Mouse (Mus musculus): Measurements from ENCODE around the gene Nemp1.
"Not testable (repeated sequence)": the region's sequence is repeated elsewhere in the genome, so short reads cannot be mapped to it uniquely, and the experiment has no call there.

The Nemp1 gene

DNA sequence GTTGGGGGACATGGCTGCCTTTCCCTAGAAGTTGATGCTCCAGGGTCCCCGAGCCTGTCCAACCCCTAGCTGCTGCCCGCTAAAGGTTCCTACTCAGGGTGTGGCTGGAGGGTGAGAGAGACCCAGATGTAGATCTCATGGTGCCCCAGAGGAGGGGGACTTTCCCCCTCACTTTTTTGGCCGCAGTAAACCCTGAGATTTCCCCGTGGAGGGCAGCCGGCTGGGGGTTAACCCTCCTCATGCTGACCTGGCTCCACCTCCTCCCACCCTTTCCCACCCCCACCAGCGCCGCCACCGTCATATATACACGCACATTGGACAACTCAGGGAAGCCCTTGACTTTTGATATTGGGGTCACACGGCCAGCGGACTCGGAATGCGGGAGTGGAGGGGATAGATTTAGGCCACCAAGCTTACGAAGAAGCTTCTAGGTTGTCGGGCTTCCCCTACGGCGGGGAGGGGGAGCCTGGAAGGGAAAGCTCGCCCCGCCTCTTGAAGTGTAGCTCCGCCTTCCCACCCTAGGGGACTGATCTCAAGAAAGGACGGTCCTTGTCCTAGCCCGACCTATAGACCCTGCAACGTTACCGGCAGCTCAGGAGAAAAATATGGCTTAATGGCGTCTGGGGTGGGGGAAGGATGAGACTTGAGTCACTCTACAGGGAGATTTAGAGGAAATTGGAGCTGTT lies 23.0 kb upstream of the Nemp1 start:
- DNase-seq (ENCODE audit: low read depth, low spot score): peak; percentile 49

DNA sequence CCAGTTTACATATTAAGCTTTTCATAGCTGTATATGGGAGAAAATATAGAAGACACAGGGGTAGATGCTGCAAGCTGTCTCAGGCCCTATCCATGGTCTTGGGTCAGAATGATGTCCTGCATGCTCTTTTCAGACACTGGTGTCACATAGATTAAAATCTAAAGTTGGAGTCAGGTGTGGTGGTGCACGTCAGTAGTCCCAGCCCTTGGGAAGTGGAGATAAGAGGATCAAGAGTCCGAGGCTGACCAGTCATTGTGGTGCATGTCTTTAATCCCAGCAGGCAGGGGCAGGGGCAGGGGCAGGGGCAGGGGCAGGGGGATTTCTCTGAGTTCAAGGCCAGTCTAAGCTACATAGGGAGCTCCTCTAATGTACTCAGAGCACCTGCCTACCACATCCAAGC lies 20.9 kb upstream of the Nemp1 start:
- DNase-seq (ENCODE audit: low read depth, low spot score): no peak

- no peak for DNase-seq (ENCODE audit: low read depth, low spot score)
Observed at GRCm38 (mm10) chr10:127652906-127653638, 13.6 kb upstream of the Nemp1 start.

GRCm38 (mm10) chr10:127654970-127655579 lies 11.6 kb upstream of the Nemp1 start:
- DNase-seq (ENCODE audit: low read depth, low spot score): no peak

DNA sequence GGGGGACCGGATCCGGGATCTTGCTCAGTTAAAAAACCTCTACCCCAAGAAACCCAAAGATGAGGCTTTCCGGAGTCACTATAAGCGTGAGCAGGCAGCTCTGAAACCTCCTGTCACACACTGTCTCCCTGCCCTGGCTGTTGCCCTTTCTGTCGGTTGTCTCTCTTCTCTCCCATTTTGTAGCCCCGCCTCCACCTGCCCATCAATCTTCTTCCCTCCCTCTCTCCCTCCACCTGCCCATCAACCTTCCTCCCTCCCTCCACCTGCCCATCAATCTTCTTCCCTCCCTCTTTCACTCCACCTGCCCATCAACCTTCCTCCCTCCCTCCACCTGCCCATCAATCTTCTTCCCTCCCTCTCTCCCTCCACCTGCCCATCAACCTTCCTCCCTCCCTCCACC lies 9.1 kb upstream of the Nemp1 start:
- DNase-seq (ENCODE audit: low read depth, low spot score): not testable (repeated sequence)

DNA sequence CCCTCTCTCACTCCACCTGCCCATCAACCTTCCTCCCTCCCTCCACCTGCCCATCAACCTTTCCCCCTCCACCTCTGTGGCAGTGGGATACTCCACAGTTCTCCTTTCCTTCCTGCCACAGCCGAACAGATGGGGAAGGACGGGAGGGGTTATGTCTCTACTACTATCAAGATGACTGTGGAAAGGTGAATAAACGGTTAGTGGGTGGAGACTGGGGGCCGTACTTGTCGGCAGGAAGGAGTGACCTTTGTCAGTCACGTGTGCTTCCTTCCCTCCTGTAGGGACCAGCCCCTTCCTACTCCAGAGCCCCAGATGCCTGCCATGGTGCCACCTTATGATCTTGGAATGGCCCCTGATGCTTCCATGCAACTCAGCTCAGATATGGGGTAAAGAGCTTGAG lies 8.6 kb upstream of the Nemp1 start:
- no peak for DNase-seq (ENCODE audit: low read depth, low spot score)

DNA sequence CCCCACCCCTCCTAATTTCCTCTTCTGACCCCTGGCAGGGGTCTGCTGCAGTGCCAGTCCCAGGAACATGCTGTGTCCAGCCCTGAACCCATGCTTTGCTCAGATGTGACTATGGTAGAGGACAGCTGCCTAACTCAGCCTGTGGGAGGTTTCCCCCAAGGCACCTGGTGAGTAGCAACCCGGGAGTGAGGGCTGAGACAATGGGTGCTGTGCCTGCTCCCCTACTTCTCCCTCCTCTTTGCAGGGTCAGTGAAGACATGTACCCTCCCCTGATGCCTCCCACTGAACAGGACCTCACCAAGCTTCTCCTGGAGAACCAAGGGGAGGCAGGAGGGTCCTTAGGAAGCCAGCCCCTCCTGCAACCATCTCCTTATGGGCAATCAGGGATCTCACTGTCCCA lies 7.2 kb upstream of the Nemp1 start:
- no peak for DNase-seq (ENCODE audit: low read depth, low spot score)

GRCm38 (mm10) chr10:127661291-127661914 lies 5.3 kb upstream of the Nemp1 start:
- no peak for DNase-seq (ENCODE audit: low read depth, low spot score)

DNA sequence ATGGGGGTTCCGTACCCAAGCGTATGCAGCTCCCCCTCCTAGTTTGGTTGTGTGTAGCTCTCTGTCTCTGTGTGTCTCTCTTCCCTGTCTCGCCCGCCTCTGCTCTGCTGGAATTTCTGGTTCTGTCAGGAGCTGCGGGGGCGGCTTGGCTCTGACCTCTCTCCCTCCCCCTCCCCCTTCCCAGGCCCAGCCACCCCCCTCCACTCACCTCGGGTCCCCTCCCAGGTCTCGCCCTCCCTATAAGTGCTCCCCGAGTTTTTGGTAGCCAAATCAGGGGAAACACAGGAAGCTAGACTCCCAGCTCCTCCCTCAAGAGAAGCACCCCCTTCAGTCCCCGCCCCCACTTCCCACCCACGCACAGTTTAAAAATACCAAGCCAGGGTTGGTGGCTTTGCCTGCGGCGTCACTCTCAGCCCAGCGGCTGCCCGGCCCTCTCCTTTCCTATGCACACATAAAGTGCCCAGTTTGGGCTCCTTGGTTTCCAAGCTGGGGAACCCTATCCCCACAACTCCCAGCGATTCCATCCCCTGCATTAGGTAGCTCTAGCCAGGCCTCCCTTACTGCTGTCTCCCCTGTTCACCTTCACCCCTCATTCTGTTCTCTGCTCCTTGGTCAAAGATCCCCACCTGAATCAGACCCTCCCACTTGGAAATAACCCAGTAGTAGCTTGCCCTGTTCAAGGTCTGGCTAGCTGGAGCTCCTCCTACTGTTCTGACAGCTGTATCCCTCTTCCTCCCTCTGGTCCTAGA lies 4.6 kb upstream of the Nemp1 start:
- DNase-seq (ENCODE audit: low read depth, low spot score): no peak

GRCm38 (mm10) chr10:127662666-127663253 lies 3.9 kb upstream of the Nemp1 start:
- DNase-seq (ENCODE audit: low read depth, low spot score): no peak

DNA sequence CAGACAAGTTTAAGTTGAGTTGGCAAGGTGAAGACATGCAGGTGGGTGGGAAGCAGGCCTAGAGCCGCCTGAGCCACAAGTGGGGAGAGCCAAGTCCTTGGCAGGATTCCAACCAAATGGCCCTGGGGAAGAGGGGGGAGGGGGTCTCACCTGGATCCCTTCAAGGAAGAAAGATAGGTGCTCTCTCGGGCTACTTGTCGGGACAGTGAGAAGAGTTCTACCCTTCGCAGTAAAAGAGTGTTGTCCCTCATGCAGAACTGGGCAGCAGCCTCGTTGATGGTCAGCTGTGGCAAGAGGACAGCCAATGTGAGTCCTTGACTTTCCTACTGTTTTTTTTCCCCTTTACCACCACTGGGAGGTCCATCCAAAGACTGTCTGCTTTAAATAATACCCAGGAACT lies 3.1 kb upstream of the Nemp1 start:
- no peak for DNase-seq (ENCODE audit: low read depth, low spot score)

DNA sequence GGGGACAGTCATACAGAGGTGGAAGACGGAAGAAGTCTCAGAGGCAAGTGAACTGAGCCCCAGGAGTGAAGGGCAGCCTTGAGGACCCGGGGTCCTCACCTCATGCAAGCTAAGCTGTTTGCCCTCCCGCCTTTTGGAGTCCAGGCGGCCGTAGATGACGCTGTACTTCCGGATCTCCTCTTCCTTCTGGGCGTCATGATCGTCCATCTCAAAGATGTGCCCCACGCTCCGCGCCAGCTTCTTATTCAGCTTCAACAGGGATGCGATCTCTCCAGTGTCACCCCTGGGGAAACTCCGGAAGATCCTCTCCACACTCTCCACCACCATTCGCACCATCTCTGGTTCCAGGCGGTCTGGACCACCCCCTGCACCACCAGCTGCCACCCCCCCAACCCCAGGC lies 2.5 kb upstream of the Nemp1 start:
- no peak for DNase-seq (ENCODE audit: low read depth, low spot score)

- DNase-seq (ENCODE audit: low read depth, low spot score): no peak
Observed at GRCm38 (mm10) chr10:127664891-127665290, 1.8 kb upstream of the Nemp1 start.

DNA sequence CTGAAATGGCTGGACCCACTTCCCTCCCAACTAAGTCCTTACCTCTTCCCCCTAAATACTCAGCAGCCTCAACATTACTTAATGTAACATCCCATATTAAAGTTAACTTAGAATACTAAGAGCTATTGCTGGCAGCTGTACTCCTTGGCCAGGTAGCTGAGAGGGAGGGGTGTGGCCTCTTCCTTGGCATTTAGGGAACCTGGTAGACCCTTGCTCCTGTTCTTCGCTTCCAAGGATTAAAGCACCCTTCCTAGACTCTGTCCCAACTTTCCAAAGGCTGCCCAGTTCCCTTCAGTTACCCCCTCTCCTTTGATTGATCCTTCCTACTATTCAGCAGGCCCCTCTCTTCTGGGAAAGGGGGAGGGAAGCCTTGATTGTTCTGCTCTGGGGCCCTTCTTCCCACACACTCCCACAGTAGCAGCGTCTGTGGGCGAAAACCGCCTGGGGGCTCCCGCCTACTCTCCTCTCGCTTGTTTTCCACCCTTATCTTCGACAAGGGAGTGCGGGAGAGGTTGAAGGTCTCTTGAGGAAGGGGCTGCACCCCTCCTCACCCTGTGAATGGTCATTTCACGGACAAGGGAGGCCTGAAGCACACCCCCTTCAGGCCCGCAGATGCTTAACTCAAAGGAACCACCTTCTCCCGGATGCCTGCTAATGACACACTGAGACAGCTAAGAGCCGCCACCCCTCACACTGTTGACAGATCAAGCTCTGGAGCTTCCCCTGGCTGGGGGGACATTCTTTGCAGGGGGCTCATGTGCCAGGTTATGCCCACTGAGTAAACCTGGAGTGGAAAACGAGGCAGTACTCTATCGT lies 1.1 kb upstream of the Nemp1 start:
- no peak for DNase-seq (ENCODE audit: low read depth, low spot score)

- no peak for DNase-seq (ENCODE audit: low read depth, low spot score)
Observed at GRCm38 (mm10) chr10:127667269-127668092, 780 bp downstream of the Nemp1 start.

DNA sequence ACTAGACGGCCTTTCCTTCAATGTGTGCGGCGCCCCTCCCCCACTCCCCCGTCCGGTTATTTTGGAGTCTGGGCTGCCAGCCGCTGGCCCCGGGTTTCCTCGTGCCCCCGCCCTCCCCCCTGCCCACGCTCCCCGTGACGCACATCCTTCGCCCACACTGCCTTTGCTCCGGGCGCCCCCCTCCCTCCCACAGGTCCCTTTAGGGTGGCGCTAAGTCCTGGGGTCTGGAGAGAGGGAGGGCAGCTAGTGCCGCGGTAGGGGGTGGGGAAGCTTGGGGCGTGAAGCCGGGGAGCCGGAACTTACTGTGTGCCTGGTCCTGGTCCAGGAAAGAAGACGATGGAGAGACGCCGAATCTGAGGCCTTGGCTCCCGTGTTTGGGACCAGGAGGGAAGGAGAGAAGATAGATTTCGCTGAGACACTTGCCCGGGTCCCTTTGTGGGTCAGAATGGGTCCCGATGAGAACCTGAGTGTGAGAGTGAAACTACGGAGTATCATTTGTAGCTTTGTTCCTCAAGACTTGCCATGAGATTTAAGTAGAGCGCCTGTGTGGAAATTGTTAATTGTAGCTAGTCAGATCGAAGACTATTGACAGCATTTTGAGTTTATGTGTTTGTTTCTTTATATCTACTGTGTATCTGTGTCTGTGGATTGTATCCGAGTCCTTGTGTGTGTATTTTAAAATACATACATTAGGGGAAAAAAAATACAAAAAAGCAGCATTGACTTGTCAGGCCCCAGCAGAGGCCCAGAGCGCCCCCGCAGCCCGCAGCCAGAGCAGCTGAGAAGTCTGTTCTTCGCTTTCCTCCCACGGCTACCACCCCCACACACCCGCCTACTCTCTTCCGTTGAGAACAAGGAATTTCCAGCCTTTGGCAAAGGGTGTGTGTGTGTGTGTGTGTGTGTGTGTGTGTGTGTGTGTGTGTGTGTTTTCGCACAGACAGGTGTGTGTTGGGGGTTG lies 1.7 kb downstream of the Nemp1 start, which contains the start of gene Nab2:
Gene Nab2, minus strand, starts transcription at position 476 of the 958 bp plus-strand sequence.
- DNase-seq (ENCODE audit: low read depth, low spot score): no peak

DNA sequence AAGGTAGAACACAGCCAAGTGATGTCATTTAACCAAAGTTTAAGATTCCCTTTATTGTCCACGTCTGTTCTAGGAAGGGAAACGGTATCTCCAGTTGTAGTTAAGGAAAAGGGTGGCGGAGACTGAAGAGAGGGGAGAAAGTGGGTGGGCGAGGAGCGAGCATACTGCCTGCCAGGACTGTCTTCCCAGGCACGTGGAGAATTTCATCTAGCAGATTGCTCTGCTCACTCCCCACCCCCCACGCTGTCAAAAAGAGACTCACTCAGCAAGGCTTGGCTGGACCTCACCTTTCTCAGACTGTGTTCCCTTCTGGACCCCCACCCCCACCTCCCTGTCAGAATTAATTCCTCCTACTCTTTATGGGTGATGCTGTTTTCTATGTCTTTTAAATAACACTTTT lies 2.5 kb downstream of the Nemp1 start:
- DNase-seq (ENCODE audit: low read depth, low spot score): no peak

- DNase-seq (ENCODE audit: low read depth, low spot score): no peak
Observed at GRCm38 (mm10) chr10:127670185-127670584, 3.5 kb downstream of the Nemp1 start.
